Mouse (Mus musculus) macrophage (primary cell): ENCODE results near the gene Glt1d1. TPM values are rescaled to one million over a fixed set of nuclear protein-coding genes. Genes with fewer than 3 reads are reported as not detected.
"Not testable (repeated sequence)": the region's sequence is repeated elsewhere in the genome, so short reads cannot be mapped to it uniquely, and the experiment has no call there.

Source experiments
- H3K27ac ChIP-seq: fragments of 350-480 bp; formaldehyde crosslinking; 2 replicates; pipeline ENCODE4 v1.9.0; 2021
- H3K36me3 ChIP-seq: fragments of 350-480 bp; formaldehyde crosslinking; 2 replicates; pipeline ENCODE4 v1.9.0; 2021; ENCODE audit errors: inconsistent target
- H3K4me3 ChIP-seq: fragments of 350-480 bp; formaldehyde crosslinking; 2 replicates; pipeline ENCODE4 v1.9.0; 2021; ENCODE audit errors: inconsistent target
- H3K79me2 ChIP-seq: fragments of 350-480 bp; formaldehyde crosslinking; 2 replicates; pipeline ENCODE4 v1.9.0; 2021; ENCODE audit errors: inconsistent target
- WGBS: methylation state at CpG from one replicate; pipeline ENCODE4 v1.1.7; 2026; ENCODE audit warnings: inconsistent platforms; ENCODE audit not compliant: missing documents; 5-methylcytosine and 5-hydroxymethylcytosine counted together
- polyA plus RNA-seq: library from polyadenylated mRNA; stranded (reverse); fragments of 250-400 nt; gene quantifications from 3 replicates; pipeline ENCODE4 v1.2.4, GENCODE M21; 2018; ENCODE audit warnings: inconsistent platforms

The Glt1d1 gene
- polyA plus RNA-seq, 1 experiment from 2014 or later: 0.09 TPM

GRCm38 (mm10) chr5:127699679-127700078 is 67.6 kb downstream of the Glt1d1 start:
- Histone ChIP-seq H3K79me2 (no peaks in the 10 kb centered on the region), H3K27ac (no peak overlapping the region), H3K4me3 (no peak overlapping the region), H3K36me3 (no peaks in the 10 kb centered on the region)
- 67% methylated on average over 5 of the region's 5 CpGs for WGBS

GRCm38 (mm10) chr5:127700156-127700555 is 68.1 kb downstream of the Glt1d1 start:
- WGBS: 72% methylated on average over 6 of the region's 6 CpGs
- no peaks in the 10 kb centered on the region for H3K79me2 ChIP-seq

GRCm38 (mm10) chr5:127703609-127704180 is 71.6 kb downstream of the Glt1d1 start:
- 88% methylated on average over 9 of the region's 9 CpGs for WGBS
- no peak overlapping the region for H3K27ac ChIP-seq

More at GRCm38 (mm10) chr5:127700156-127700555, 68.1 kb downstream of the Glt1d1 start:
- Histone ChIP-seq H3K4me3 (no peak overlapping the region), H3K36me3 (no peaks in the 10 kb centered on the region), H3K27ac (no peak overlapping the region)

GRCm38 (mm10) chr5:127705225-127705624 is 73.2 kb downstream of the Glt1d1 start:
- 86% methylated on average over 8 of the region's 9 CpGs for WGBS
- no peaks in the 10 kb centered on the region for H3K36me3 ChIP-seq

More at GRCm38 (mm10) chr5:127703609-127704180, 71.6 kb downstream of the Glt1d1 start:
- Histone ChIP-seq H3K4me3 (no peak overlapping the region), H3K79me2 (no peaks in the 10 kb centered on the region), H3K36me3 (no peaks in the 10 kb centered on the region)

GRCm38 (mm10) chr5:127705976-127706375 is 73.9 kb downstream of the Glt1d1 start:
- 95% methylated on average over 8 of the region's 8 CpGs for WGBS
- Histone ChIP-seq H3K4me3 (no peak overlapping the region), H3K79me2 (no peaks in the 10 kb centered on the region), H3K27ac (no peak overlapping the region), H3K36me3 (no peaks in the 10 kb centered on the region)

More at GRCm38 (mm10) chr5:127705225-127705624, 73.2 kb downstream of the Glt1d1 start:
- Histone ChIP-seq H3K27ac (no peak overlapping the region), H3K4me3 (no peak overlapping the region), H3K79me2 (no peaks in the 10 kb centered on the region)

GRCm38 (mm10) chr5:127708143-127708542 is 76.1 kb downstream of the Glt1d1 start:
- Histone ChIP-seq H3K36me3 (no peaks in the 10 kb centered on the region), H3K4me3 (no peak overlapping the region), H3K27ac (no peak overlapping the region), H3K79me2 (no peaks in the 10 kb centered on the region)
- 83% methylated on average over 9 of the region's 9 CpGs for WGBS

- Histone ChIP-seq H3K36me3 (no peaks in the 10 kb centered on the region), H3K79me2 (no peaks in the 10 kb centered on the region), H3K27ac (no peak overlapping the region), H3K4me3 (no peak overlapping the region)
- WGBS: 79% methylated on average over 7 of the region's 7 CpGs
Observed at GRCm38 (mm10) chr5:127714783-127715704, 83.0 kb downstream of the Glt1d1 start.

GRCm38 (mm10) chr5:127720591-127721379 is 88.7 kb downstream of the Glt1d1 start:
- Histone ChIP-seq H3K4me3 (no peak overlapping the region), H3K79me2 (no peaks in the 10 kb centered on the region), H3K27ac (no peak overlapping the region), H3K36me3 (no peaks in the 10 kb centered on the region)
- 27% methylated on average over 15 of the region's 15 CpGs for WGBS

GRCm38 (mm10) chr5:127722171-127722570 is 90.1 kb downstream of the Glt1d1 start:
- 94% methylated on average over 7 of the region's 12 CpGs for WGBS
- not testable (repeated sequence) for H3K4me3 ChIP-seq, H3K27ac ChIP-seq, H3K36me3 ChIP-seq, H3K79me2 ChIP-seq

GRCm38 (mm10) chr5:127730351-127730750 is 98.3 kb downstream of the Glt1d1 start:
- WGBS: 92% methylated on average over 2 of the region's 2 CpGs
- Histone ChIP-seq H3K27ac (no peak overlapping the region), H3K36me3 (no peaks in the 10 kb centered on the region), H3K79me2 (no peaks in the 10 kb centered on the region), H3K4me3 (no peak overlapping the region)

- WGBS: 90% methylated on average over 16 of the region's 16 CpGs
- no peaks in the 10 kb centered on the region for H3K79me2 ChIP-seq
- no peak overlapping the region for H3K4me3 ChIP-seq
- no peak overlapping the region for H3K27ac ChIP-seq
- no peaks in the 10 kb centered on the region for H3K36me3 ChIP-seq
Observed at GRCm38 (mm10) chr5:127741331-127741730, 109.3 kb downstream of the Glt1d1 start.

GRCm38 (mm10) chr5:127749540-127749939 is 117.5 kb downstream of the Glt1d1 start:
- H3K4me3 ChIP-seq, H3K79me2 ChIP-seq, H3K36me3 ChIP-seq, H3K27ac ChIP-seq: not testable (repeated sequence)
- WGBS: 75% methylated on average over 1 of the region's 3 CpGs

- 42% methylated on average over 19 of the region's 20 CpGs for WGBS
- Histone ChIP-seq H3K27ac (no peak overlapping the region), H3K4me3 (no peak overlapping the region), H3K36me3 (no peaks in the 10 kb centered on the region), H3K79me2 (no peaks in the 10 kb centered on the region)
Observed at GRCm38 (mm10) chr5:127751262-127751975, 119.4 kb downstream of the Glt1d1 start.

GRCm38 (mm10) chr5:127755594-127755993 is 123.5 kb downstream of the Glt1d1 start:
- Histone ChIP-seq H3K4me3 (no peak overlapping the region), H3K79me2 (no peaks in the 10 kb centered on the region), H3K27ac (no peak overlapping the region), H3K36me3 (no peaks in the 10 kb centered on the region)
- WGBS: 88% methylated on average over 4 of the region's 4 CpGs
